Mouse (Mus musculus) heart, embryonic 14.5 days (tissue): Measurements from ENCODE around the gene Traf6. TPM values are rescaled to one million over a fixed set of nuclear protein-coding genes. Genes with fewer than 3 reads are reported as not detected.

ENCODE experiments used
- ATAC-seq: fragments of 200-750 bp; cut with Nextera tagmentation; 2 replicates; pipeline ENCODE4 v1.8.0; 2017; ENCODE audit warnings: low read depth, moderate TSS enrichment; ENCODE audit not compliant: insufficient number of reproducible peaks, insufficient read depth, low FRiP score
- H3K27ac ChIP-seq, 2 experiments: fragments of 200-500 bp in 1 of 2; fragments of 300-500 bp in 1 of 2; sonication (generic) in 1 of 2; replicated peaks in 1 of 2; 2 replicates each; pipeline ENCODE4 v1.5.1; 2012 to 2014; ENCODE audit warnings: low read depth in 2 of 2, low read length in 2 of 2, control low read depth in 1 of 2, mild to moderate bottlenecking in 1 of 2, mixed read lengths in 1 of 2; ENCODE audit not compliant: control insufficient read depth in 1 of 2, insufficient read depth in 1 of 2
- H3K27me3 ChIP-seq: fragments of 300-500 bp; sonication (generic); 2 replicates; pipeline ENCODE4 v1.6.1; 2014; ENCODE audit warnings: mild to moderate bottlenecking, low read length, control low read depth; ENCODE audit not compliant: control insufficient read depth, insufficient read depth
- H3K36me3 ChIP-seq: fragments of 300-500 bp; sonication (generic); 2 replicates; pipeline ENCODE4 v1.6.1; 2014; ENCODE audit warnings: mild to moderate bottlenecking, control low read depth, low read length, mixed read lengths; ENCODE audit not compliant: control insufficient read depth, insufficient read depth
- H3K4me1 ChIP-seq, 2 experiments: fragments of 200-500 bp in 1 of 2; fragments of 300-500 bp in 1 of 2; sonication (generic) in 1 of 2; 2 replicates each; pipeline ENCODE4 v1.6.1; 2012 to 2014; ENCODE audit warnings: low read length in 2 of 2, control low read depth in 1 of 2, mixed read lengths in 1 of 2; ENCODE audit not compliant: control insufficient read depth in 2 of 2, insufficient read depth in 2 of 2
- H3K4me2 ChIP-seq: fragments of 300-500 bp; sonication (generic); 2 replicates; pipeline ENCODE4 v1.6.1; 2014; ENCODE audit warnings: mild to moderate bottlenecking, low read length
- H3K4me3 ChIP-seq, 2 experiments: fragments of 200-500 bp in 1 of 2; fragments of 300-500 bp in 1 of 2; sonication (generic) in 1 of 2; 2 replicates each; pipeline ENCODE4 v1.5.1; 2012 to 2014; ENCODE audit warnings: low read length in 2 of 2, mild to moderate bottlenecking in 2 of 2, control low read depth in 1 of 2, low read depth in 1 of 2, moderate library complexity in 1 of 2; ENCODE audit not compliant: control insufficient read depth in 1 of 2, insufficient read depth in 1 of 2
- H3K9ac ChIP-seq: fragments of 300-500 bp; sonication (generic); 2 replicates; pipeline ENCODE4 v1.6.1; 2014; ENCODE audit warnings: mild to moderate bottlenecking, low read length
- H3K9me3 ChIP-seq: fragments of 300-500 bp; sonication (generic); 2 replicates; pipeline ENCODE4 v1.6.1; 2016; ENCODE audit warnings: low read length, control low read depth; ENCODE audit not compliant: control insufficient read depth
- WGBS: fragments of 180-500 bp; shearing (Covaris S2); extraction: QIAGEN DNeasy Blood & Tissue Kit; methylation state at CpG from one replicate; pipeline ENCODE4 v1.1.7; 2014; 5-methylcytosine and 5-hydroxymethylcytosine counted together
- polyA plus RNA-seq: library from polyadenylated mRNA; unstranded; fragments of >200 nt; fragmentation: Nextera tagmentation; extraction: Ambion mirVana; gene quantifications from 2 replicates; pipeline ENCODE4 v1.2.1, GENCODE M21; 2014

Gene Traf6
- polyA plus RNA-seq, 1 experiment from 2014 or later: 7.5 TPM

GRCm38 (mm10) chr2:101699284-101699683 is 21.1 kb downstream of the Traf6 start:
- WGBS: 84% methylated on average over 4 of the region's 4 CpGs
- Histone ChIP-seq H3K9me3 (no peaks in the 10 kb centered on the region), H3K4me1 (no peaks in the 10 kb centered on the region), H3K4me3 (no peak overlapping the region), H3K4me2 (no peak overlapping the region), H3K27me3 (no peaks in the 10 kb centered on the region), H3K27ac (no peak overlapping the region), H3K36me3 (peaks cover 53% of the 10 kb centered on the region), H3K9ac (no peak overlapping the region)
- ATAC-seq: no peak

GRCm38 (mm10) chr2:101705941-101706485 is 27.8 kb downstream of the Traf6 start:
- WGBS: 36% methylated on average over 5 of the region's 5 CpGs
- Histone ChIP-seq H3K4me1 (peaks cover 0 to 2% of the 10 kb centered on the region in 2 experiments; a peak in 1 of 4 replicates), H3K9me3 (no peaks in the 10 kb centered on the region), H3K27me3 (no peaks in the 10 kb centered on the region), H3K4me2 (no peak overlapping the region), H3K9ac (no peak overlapping the region), H3K36me3 (no peaks in the 10 kb centered on the region), H3K4me3 (no peak overlapping the region), H3K27ac (no peak overlapping the region)
- ATAC-seq: no peak

GRCm38 (mm10) chr2:101711608-101712007 is 33.4 kb downstream of the Traf6 start:
- Histone ChIP-seq H3K4me2 (no peak overlapping the region), H3K36me3 (peaks cover 4% of the 10 kb centered on the region; the same call in 1 of the 2 replicates), H3K4me1 (peaks cover 3 to 10% of the 10 kb centered on the region in 2 experiments), H3K9ac (no peak overlapping the region), H3K27ac (no peak overlapping the region), H3K4me3 (no peak overlapping the region), H3K27me3 (no peaks in the 10 kb centered on the region), H3K9me3 (no peaks in the 10 kb centered on the region)
- 68% methylated on average over 3 of the region's 3 CpGs for WGBS
- ATAC-seq: no peak

GRCm38 (mm10) chr2:101715650-101716323 is 37.6 kb downstream of the Traf6 start:
- Histone ChIP-seq H3K27me3 (no peaks in the 10 kb centered on the region), H3K36me3 (peaks cover 10% of the 10 kb centered on the region; the same call in 1 of the 2 replicates), H3K27ac (no peak overlapping the region), H3K4me3 (no peak overlapping the region), H3K9me3 (no peaks in the 10 kb centered on the region), H3K9ac (no peak overlapping the region), H3K4me1 (peaks cover 2 to 10% of the 10 kb centered on the region in 2 experiments; a peak in 3 of 4 replicates), H3K4me2 (no peak overlapping the region)
- ATAC-seq: no peak
- WGBS: 65% methylated on average over 8 of the region's 8 CpGs

- no peaks in the 10 kb centered on the region for H3K27me3 ChIP-seq
Measured at GRCm38 (mm10) chr2:101717162-101717561, 38.9 kb downstream of the Traf6 start.

GRCm38 (mm10) chr2:101721835-101722234 is 43.6 kb downstream of the Traf6 start:
- no peak overlapping the region for H3K9ac ChIP-seq
- H3K4me2 ChIP-seq: no peak overlapping the region
- no peak overlapping the region for H3K4me3 ChIP-seq
- 77% methylated on average over 4 of the region's 4 CpGs for WGBS
- ATAC-seq: no peak
- H3K27ac ChIP-seq: 0 out of 4 replicates have a peak overlapping the region, but pooled peaks of 1 of the 2 experiments have one; percentile 55
- H3K4me1 ChIP-seq: peaks cover 20 to 21% of the 10 kb centered on the region in 2 experiments
- H3K9me3 ChIP-seq: no peaks in the 10 kb centered on the region
- H3K36me3 ChIP-seq: peaks cover 4% of the 10 kb centered on the region; the same call in 1 of the 2 replicates
- no peaks in the 10 kb centered on the region for H3K27me3 ChIP-seq

More at GRCm38 (mm10) chr2:101717162-101717561, 38.9 kb downstream of the Traf6 start:
- ATAC-seq: no peak
- WGBS: 89% methylated on average over 13 of the region's 13 CpGs
- Histone ChIP-seq H3K9me3 (no peaks in the 10 kb centered on the region), H3K4me3 (no peak overlapping the region), H3K36me3 (peaks cover 10% of the 10 kb centered on the region; the same call in 1 of the 2 replicates), H3K4me1 (peaks cover 2 to 5% of the 10 kb centered on the region in 2 experiments; a peak in 2 of 4 replicates), H3K4me2 (no peak overlapping the region), H3K9ac (no peak overlapping the region), H3K27ac (no peak overlapping the region)

- Histone ChIP-seq H3K27me3 (no peaks in the 10 kb centered on the region), H3K4me2 (0 out of 2 replicates have a peak overlapping the region, but pooled peaks have one; percentile 8), H3K4me1 (peaks cover 20 to 21% of the 10 kb centered on the region in 2 experiments), H3K4me3 (no peak overlapping the region), H3K36me3 (no peaks in the 10 kb centered on the region), H3K27ac (peak overlapping the region; percentile 55), H3K9me3 (no peaks in the 10 kb centered on the region), H3K9ac (no peak overlapping the region; the same call in 1 of the 2 replicates)
- WGBS: 41% methylated on average over 8 of the region's 8 CpGs
- peak; percentile 41; the same call in 1 of the 2 replicates for ATAC-seq
Measured at GRCm38 (mm10) chr2:101722370-101723332, 44.4 kb downstream of the Traf6 start.
